Mouse (Mus musculus) limb, embryonic 10.5 days (tissue): Measurements from ENCODE around the gene Arhgef1. TPM values are rescaled to one million over a fixed set of nuclear protein-coding genes. Genes with fewer than 3 reads are reported as not detected.

ENCODE experiments used
- DNase-seq: peaks from one replicate; pipeline ENCODE4 v3.0.0-alpha.2; 2017; ENCODE audit warnings: low spot score
- H3K27ac ChIP-seq: fragments of 300-500 bp; sonication (generic); 2 replicates; pipeline ENCODE4 v1.5.1; 2016; ENCODE audit warnings: mild to moderate bottlenecking
- H3K27me3 ChIP-seq: fragments of 300-500 bp; sonication (generic); 2 replicates; pipeline ENCODE4 v1.6.1; 2016; ENCODE audit warnings: low read depth, mild to moderate bottlenecking; ENCODE audit not compliant: poor library complexity, severe bottlenecking
- H3K36me3 ChIP-seq: fragments of 300-500 bp; sonication (generic); 2 replicates; pipeline ENCODE4 v1.6.1; 2016; ENCODE audit warnings: mild to moderate bottlenecking, moderate library complexity
- H3K4me1 ChIP-seq: fragments of 300-500 bp; sonication (generic); 2 replicates; pipeline ENCODE4 v1.6.1; 2016
- H3K4me3 ChIP-seq: fragments of 300-500 bp; sonication (generic); 2 replicates; pipeline ENCODE4 v1.5.1; 2016; ENCODE audit warnings: mild to moderate bottlenecking, moderate library complexity
- H3K9me3 ChIP-seq: fragments of 300-500 bp; sonication (generic); replicated peaks from 2 replicates; pipeline ENCODE4 v1.6.1; 2016; ENCODE audit warnings: mild to moderate bottlenecking
- WGBS: fragments of 180-500 bp; shearing (Covaris S2); methylation state at CpG from one replicate; pipeline ENCODE4 v1.1.7; 2016; 5-methylcytosine and 5-hydroxymethylcytosine counted together
- polyA plus RNA-seq: library from polyadenylated mRNA; unstranded; fragments of >200 nt; fragmentation: Nextera tagmentation; extraction: Ambion mirVana; gene quantifications from 2 replicates; pipeline ENCODE4 v1.2.1, GENCODE M21; 2016

The Arhgef1 gene
- polyA plus RNA-seq, 1 experiment from 2014 or later: 100 TPM

DNA sequence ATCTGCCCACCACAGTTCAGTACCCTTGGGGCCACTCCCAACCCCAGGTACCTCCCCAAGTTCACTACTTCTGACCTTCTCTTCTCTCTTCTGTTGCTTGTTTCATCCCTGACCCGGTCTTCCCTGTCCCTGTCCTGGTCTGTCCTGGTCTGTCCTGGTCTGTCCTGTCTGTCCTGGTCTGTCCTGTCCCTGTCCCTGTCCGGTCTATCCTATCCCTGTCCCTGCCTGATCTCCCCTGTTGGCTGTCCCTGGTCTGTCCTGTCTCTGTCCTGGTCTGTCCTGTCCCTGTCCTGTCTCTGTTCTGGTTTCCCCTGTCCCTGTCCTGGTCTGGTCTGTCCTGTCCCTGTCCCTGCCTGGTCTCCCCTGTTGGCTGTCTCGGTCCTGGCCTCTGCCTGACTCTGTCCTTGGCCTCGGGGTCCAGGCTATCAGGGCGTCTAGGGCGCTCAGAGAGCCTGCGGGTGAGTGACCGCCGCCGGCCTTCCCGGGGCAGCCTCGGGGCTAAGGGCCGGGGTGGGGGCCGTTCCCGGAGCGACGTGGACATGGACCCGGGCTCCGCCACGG lies 16.1 kb downstream of the Arhgef1 start:
- Histone ChIP-seq H3K36me3 (peaks cover 76% of the 10 kb centered on the region), H3K4me1 (no peaks in the 10 kb centered on the region; the same call in 1 of the 2 replicates), H3K27ac (no peak overlapping the region), H3K27me3 (no peaks in the 10 kb centered on the region), H3K9me3 (no peaks in the 10 kb centered on the region), H3K4me3 (no peak overlapping the region)
- WGBS: 91% methylated on average over 20 of the region's 20 CpGs
- DNase-seq: no peak

DNA sequence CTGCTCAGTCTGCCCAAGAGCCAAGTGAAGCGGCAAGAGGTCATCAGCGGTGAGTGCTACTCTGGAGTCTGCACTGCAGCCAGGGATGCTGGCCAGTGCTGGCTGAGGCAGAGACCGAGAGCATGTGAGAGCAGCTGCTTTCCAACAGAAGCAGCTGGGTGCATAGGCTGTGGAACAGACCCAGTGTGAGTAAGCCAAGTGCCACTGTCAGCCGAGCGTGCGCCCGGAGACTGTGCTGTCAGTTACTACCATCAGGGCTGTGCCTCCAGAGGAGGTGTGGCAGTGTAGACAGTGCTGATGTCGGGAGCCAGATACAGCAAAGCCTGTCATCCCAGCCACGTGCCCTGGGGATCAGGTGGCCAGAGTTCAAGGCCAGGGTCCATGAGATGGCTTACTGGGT lies 17.0 kb downstream of the Arhgef1 start:
- DNase-seq: no peak
- peaks cover 85% of the 10 kb centered on the region for H3K36me3 ChIP-seq
- H3K4me3 ChIP-seq: no peak overlapping the region
- H3K4me1 ChIP-seq: no peaks in the 10 kb centered on the region; the same call in 1 of the 2 replicates
- no peaks in the 10 kb centered on the region for H3K27me3 ChIP-seq
- H3K9me3 ChIP-seq: no peaks in the 10 kb centered on the region
- WGBS: 90% methylated on average over 9 of the region's 9 CpGs
- no peak overlapping the region for H3K27ac ChIP-seq

DNA sequence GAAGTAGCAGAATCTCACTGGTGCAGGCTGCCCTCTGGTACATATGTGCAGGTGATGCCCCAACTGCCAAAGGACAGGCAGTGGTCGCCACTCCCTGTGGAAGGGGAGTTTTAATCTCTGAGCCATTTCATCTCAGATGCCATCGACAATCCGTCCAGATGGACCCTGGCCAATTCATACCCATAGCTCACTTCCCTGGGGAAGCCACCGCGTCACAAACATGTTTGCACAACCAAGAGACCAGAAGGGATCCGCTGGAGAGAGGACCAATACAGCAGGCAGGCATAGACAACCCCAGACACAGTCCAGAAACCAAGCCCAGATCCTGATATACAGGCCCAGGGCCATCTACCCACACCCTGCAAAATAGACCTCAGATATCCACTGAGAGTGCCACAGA lies 27.8 kb downstream of the Arhgef1 start:
- Histone ChIP-seq H3K4me3 (no peak overlapping the region), H3K36me3 (peaks cover 23% of the 10 kb centered on the region), H3K9me3 (no peaks in the 10 kb centered on the region), H3K27me3 (peaks cover 85% of the 10 kb centered on the region), H3K4me1 (peaks cover 42% of the 10 kb centered on the region), H3K27ac (no peak overlapping the region)
- WGBS: 60% methylated on average over 6 of the region's 6 CpGs
- no peak for DNase-seq

DNA sequence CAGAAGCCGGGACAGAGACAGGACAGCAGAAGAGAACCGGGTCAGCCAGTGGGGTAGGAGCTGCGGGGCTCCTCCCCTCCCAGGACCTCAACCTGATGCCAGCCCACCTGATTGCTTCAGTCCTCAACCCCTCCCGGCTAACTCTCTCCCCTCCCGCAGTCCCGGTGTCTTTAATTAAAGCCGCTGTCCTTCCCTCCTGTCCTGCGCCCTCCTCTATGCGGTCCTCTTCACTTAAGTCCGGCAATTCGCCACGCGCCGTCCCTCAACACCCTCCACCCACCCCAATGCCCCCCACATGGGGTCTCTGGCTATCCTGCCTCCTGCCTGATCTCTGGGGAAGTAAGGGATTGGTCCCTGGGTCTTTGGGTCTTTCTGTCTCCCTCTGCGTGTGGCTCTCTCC lies 28.9 kb downstream of the Arhgef1 start:
- H3K4me3 ChIP-seq: no peak overlapping the region
- DNase-seq: no peak

DNA sequence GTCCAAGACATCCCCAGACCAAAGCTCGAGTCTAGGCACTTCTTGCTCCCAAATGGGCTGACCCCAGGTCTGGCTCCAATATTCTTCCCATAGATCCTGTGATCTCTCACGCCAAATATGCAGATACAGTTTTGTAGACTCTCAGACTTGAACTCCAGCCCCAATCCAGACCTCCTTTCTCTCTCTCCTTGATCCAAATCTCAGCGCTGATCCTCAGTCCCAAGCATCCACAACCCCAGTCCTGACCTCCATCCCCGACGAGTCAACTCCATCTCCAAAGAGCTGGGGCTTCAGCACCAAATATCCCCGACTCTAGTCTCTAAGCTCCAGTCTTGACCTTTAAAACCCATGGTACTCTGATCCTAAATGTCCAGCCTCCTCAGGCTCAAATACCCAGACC lies 40.9 kb downstream of the Arhgef1 start:
- Histone ChIP-seq H3K4me3 (no peak overlapping the region), H3K27ac (no peak overlapping the region), H3K9me3 (no peaks in the 10 kb centered on the region), H3K36me3 (no peaks in the 10 kb centered on the region), H3K4me1 (peaks cover 11% of the 10 kb centered on the region), H3K27me3 (peaks cover 100% of the 10 kb centered on the region)
- WGBS: 7% methylated on average over 6 of the region's 6 CpGs
- DNase-seq: no peak

More for the DNA sequence above, 28.9 kb downstream of the Arhgef1 start:
- H3K27me3 ChIP-seq: peaks cover 97% of the 10 kb centered on the region
- H3K4me1 ChIP-seq: peaks cover 42% of the 10 kb centered on the region
- H3K27ac ChIP-seq: no peak overlapping the region
- 2% methylated on average over 15 of the region's 15 CpGs for WGBS
- H3K9me3 ChIP-seq: no peaks in the 10 kb centered on the region
- H3K36me3 ChIP-seq: peaks cover 11% of the 10 kb centered on the region

DNA sequence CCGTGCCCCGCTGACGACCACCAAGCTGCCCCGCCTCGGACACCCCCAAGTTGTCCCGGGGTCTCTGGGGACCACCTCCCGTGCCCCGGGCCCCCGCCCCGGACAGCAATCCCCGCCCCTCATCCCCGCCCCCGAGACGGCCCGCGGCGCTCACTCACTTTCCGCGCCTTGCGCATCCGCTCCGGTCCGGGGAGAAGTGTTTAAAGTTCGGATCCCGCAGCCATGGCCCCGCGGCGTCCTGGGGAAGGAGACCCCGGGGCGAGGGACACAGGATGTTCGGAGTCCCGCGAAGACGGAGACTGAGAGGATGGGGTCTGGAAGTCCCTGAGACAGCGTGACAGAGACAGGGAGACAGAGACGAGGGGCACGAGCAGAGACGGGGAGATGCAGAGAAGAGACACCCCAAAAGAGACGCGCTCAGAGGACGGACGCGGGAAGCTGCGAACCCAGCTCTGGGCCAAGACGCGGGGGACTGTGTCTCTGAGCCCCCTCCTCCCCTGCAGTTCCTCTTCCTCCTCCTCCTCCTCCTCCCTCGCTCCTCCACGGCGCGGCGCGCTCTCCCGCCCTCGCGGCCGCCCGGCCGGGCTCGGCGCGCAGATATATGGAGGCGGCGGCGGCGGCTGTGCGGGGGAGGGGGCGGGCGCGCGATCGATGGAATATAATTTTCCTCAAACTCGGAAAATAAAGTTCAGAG lies 41.7 kb downstream of the Arhgef1 start, which contains the start of gene Gm4881:
Gene Gm4881, minus strand, starts transcription at position 238 of the 694 bp plus-strand sequence.
- H3K4me1 ChIP-seq: peaks cover 11% of the 10 kb centered on the region
- DNase-seq: peak; percentile 49
- H3K27ac ChIP-seq: no peak within 1 kb of the TSS
- peak within 1 kb of the TSS; percentile 48 for H3K4me3 ChIP-seq
- H3K36me3 ChIP-seq: no peaks in the 10 kb centered on the region
- H3K9me3 ChIP-seq: no peaks in the 10 kb centered on the region
- peaks cover 100% of the 10 kb centered on the region for H3K27me3 ChIP-seq
- WGBS: under 1% methylated on average over 70 of the region's 72 CpGs

DNA sequence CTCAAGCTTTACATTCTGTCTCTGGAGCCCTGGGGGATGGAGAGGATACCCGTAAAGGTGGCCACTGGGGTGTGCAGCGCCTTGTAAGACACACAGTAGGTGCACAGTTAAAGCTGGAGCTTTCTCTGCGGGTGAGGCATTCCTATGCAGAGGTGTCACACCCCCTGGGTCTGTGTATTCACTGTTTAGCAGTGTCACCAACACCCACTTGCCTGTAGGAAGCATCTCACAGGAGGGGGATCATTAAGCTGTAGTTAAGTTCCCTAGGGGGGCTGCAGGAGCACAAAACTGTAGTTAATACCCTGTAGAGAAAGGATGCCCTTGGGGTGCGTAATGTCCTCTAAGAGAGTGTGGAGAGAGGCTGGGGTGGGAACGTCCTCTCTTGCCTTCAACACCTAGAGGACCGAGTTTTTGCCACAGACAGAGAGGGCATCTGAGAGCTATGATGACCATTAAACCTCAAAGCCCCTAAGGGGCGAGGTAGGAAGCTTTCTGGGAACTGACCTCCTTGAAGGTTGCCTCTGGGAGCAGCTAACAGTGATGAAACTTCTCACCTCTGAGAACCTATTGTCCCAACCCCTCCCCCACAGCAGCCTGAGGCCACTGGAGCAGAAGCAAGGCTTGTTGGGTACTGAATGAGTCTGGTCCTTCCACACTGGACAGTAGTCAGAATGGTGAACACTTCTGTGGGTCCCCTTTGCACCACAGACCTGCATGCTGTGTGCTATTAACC lies 44.8 kb downstream of the Arhgef1 start:
- DNase-seq: no peak
- no peaks in the 10 kb centered on the region for H3K9me3 ChIP-seq
- H3K4me1 ChIP-seq: peaks cover 16% of the 10 kb centered on the region
- no peak overlapping the region for H3K4me3 ChIP-seq
- no peak overlapping the region for H3K27ac ChIP-seq
- peaks cover 100% of the 10 kb centered on the region for H3K27me3 ChIP-seq
- 2% methylated on average over 7 of the region's 7 CpGs for WGBS
- H3K36me3 ChIP-seq: no peaks in the 10 kb centered on the region

DNA sequence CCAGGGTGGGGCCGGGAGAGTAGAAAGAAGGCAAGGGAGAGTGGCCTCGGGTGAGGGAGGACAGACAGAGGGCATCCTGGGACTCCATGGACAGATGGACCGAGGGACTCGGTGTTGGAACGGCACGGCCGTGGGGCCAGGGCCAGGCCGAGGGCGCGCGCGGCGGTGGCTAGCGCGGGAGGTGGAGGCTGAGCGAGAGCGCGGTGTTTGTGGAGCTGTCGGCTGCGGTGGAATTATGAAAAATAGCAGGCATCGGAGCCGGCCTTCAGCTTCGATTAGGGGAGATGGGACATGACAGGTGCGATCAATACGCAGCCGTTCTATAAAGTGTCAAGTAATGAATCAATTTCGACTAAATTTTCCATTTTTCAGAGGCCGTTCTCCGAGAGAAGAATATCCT lies 46.1 kb downstream of the Arhgef1 start:
- Histone ChIP-seq H3K9me3 (no peaks in the 10 kb centered on the region), H3K4me1 (peaks cover 19% of the 10 kb centered on the region), H3K36me3 (no peaks in the 10 kb centered on the region), H3K27ac (no peak overlapping the region), H3K27me3 (peaks cover 100% of the 10 kb centered on the region), H3K4me3 (no peak overlapping the region)
- no peak for DNase-seq
- 3% methylated on average over 29 of the region's 29 CpGs for WGBS

DNA sequence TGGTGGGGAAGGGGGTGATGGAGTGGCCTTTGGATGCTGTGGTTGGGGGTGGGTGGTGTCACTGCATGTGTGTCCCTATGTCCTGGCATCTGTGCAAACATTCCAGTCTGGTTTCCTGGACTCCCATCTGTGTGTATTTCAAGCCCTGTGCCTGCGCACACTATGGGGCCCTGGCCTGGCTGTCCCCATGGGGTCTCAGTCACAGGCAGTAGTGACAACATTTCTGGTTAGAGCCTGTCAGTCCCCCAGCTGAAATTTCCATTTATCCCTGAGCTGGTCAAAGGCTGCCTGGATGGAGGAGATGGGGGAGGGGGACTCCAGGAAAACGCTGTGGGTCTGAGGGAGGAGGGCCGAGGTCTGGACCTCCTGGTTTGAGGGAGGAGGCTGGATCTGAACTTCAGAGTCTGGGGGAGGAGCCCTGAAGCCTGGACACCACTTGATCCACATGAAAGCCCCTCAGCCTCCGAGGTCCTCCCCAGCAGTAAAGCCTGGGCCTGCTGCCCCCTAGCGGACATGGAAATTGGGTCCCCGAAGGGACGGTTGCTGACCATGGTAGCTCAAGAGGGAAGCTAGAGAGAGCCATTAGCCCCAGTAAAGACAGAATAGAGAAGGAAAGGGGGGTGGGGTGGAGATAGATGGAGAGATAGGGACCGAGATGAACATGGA lies 47.4 kb downstream of the Arhgef1 start:
- peaks cover 100% of the 10 kb centered on the region for H3K27me3 ChIP-seq
- H3K4me1 ChIP-seq: peaks cover 21% of the 10 kb centered on the region
- H3K4me3 ChIP-seq: no peak overlapping the region
- H3K9me3 ChIP-seq: no peaks in the 10 kb centered on the region
- no peaks in the 10 kb centered on the region for H3K36me3 ChIP-seq
- H3K27ac ChIP-seq: no peak overlapping the region
- peak; percentile 88 for DNase-seq
- under 1% methylated on average over 8 of the region's 8 CpGs for WGBS

DNA sequence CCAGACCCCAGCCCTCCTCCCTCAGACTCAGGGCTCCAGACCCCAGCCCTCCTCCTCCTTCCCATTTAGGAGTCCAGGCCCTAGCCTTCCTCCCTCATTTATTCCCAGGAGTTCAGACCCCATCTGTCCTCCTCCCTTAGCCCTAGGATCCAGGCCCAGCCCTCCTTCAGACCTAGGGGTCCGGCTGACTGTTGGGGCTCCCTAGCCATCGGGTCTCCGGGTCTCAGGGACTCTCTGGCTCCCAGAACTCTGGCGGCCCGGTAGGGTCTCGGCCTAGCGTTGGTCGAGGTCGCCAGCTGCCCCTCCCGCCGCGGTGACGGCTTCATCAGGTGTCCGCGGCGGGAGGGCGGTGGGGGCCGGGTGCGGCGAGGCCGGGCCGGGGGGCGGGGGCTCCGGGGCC lies 51.3 kb downstream of the Arhgef1 start:
- peak overlapping the region; percentile 54 for H3K4me3 ChIP-seq
- H3K4me1 ChIP-seq: peaks cover 26% of the 10 kb centered on the region
- H3K27ac ChIP-seq: peak overlapping the region; percentile 80
- peak; percentile 64 for DNase-seq
- 2% methylated on average over 24 of the region's 24 CpGs for WGBS
- peaks cover 87% of the 10 kb centered on the region for H3K27me3 ChIP-seq
- H3K9me3 ChIP-seq: no peaks in the 10 kb centered on the region
- no peaks in the 10 kb centered on the region for H3K36me3 ChIP-seq

DNA sequence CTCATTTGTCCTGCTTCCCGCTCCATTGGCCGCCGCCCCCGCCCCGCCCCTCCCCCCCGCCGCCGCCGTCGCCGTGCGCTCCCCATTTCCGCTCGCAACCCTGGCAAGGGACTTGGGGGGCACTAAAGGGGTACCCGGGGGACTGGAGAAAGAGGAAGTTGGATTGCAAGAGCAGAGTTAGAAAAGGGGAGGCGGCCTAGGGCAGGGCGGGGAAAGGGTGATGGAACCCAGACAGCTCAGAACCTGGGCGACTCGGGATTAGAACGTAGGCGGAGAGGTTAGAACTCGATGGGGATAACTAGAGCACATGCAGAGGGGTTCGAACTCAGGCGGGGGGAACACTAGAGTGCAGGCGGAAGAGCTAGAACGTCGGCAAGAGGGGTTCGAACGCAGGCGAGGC lies 51.7 kb downstream of the Arhgef1 start:
- WGBS: 3% methylated on average over 18 of the region's 30 CpGs
- peak; percentile 54 for DNase-seq
- peak overlapping the region; percentile 80 for H3K27ac ChIP-seq
- no peaks in the 10 kb centered on the region for H3K36me3 ChIP-seq
- H3K4me3 ChIP-seq: peak overlapping the region; percentile 54
- H3K4me1 ChIP-seq: peaks cover 26% of the 10 kb centered on the region
- H3K9me3 ChIP-seq: no peaks in the 10 kb centered on the region
- H3K27me3 ChIP-seq: peaks cover 82% of the 10 kb centered on the region

DNA sequence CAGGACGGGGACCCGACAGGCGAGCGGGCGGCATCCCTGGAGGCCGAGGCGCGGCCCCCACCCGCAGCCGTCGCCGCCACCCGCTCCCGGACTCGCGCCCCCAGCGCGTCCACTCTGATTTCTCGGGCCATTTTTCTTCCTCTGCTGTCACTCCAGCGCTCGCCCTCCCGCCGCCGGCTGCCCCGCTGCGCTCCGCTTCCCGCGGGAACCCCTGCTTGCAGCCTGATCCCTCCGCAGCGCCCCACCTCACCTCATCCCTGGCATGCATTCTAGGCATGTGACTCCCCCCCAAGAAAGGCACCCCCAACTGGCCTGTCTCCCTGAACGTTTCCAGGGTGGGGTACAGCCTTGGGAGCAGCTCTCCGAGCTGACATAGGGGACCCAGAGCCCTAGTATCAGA lies 52.5 kb downstream of the Arhgef1 start:
- 4% methylated on average over 17 of the region's 33 CpGs for WGBS
- DNase-seq: no peak
- peak overlapping the region; percentile 54 for H3K4me3 ChIP-seq
- H3K27ac ChIP-seq: no peak overlapping the region
- no peaks in the 10 kb centered on the region for H3K36me3 ChIP-seq
- peaks cover 22% of the 10 kb centered on the region for H3K4me1 ChIP-seq
- peaks cover 74% of the 10 kb centered on the region for H3K27me3 ChIP-seq
- no peaks in the 10 kb centered on the region for H3K9me3 ChIP-seq

DNA sequence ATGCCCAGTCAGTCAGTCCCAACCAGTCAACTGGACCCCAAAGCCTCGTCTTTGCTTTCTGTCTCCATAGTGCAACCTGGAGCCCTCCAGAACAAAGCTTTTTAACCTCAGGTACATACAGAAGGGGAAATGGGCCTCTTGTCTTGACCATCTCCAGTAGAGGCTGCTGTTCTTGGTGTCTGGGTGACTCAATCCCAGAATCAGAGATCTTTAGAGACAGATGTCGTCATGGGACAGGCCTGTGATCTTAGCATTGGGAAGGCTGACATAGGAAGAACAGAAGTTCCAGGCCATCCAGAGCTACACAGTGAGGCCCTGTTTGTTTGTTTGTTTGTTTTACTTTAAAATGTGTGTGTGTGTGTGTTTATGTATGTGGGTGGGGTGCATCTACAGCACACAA lies 61.6 kb downstream of the Arhgef1 start:
- Histone ChIP-seq H3K27ac (no peak overlapping the region), H3K4me3 (no peak overlapping the region), H3K9me3 (no peaks in the 10 kb centered on the region), H3K27me3 (no peaks in the 10 kb centered on the region), H3K4me1 (peaks cover 11% of the 10 kb centered on the region), H3K36me3 (no peaks in the 10 kb centered on the region)
- no peak for DNase-seq
- 74% methylated on average over 2 of the region's 2 CpGs for WGBS
